Mouse (Mus musculus): ENCODE data around the gene Arhgef2. TPM values are rescaled to one million over a fixed set of nuclear protein-coding genes. Genes with fewer than 3 reads are reported as not detected.

The Arhgef2 gene
- polyA plus RNA-seq, 1 experiment, result 224 TPM

DNA sequence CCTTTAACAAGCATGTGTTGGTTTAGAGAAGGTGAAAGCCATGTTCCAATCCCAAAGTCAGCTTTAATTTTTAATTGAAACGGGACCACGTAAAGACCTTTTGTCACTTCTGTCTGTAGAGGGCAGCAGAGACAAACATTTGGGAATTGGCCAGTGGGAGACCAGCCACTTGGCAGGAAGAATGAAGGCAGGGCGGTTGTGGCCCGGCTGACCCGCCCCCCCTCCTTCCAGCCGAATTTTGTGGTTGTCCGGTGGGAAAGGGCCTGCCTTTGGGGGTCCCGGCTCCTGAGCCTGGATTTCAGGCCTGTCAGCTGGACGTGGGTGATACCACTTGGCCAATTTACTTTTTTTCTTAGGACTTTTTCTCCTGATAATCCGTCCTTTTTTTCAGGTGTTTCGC is 71.6 kb downstream of the Arhgef2 start:
- TF ChIP-seq CTCF (IDR thresholded peaks at IDR 0.05; ENCODE audit: extremely low read depth, insufficient read depth, low read length) (peak; percentile 68), POLR2A (IDR thresholded peaks at IDR 0.05; ENCODE audit: extremely low read depth, insufficient read depth, low read length) (no peak)
- no peak overlapping the region for H3K27ac ChIP-seq (ENCODE audit: insufficient read depth, low read length)
- H3K4me1 ChIP-seq (ENCODE audit: control insufficient read depth, insufficient read depth, low read length), result no peaks in the 10 kb centered on the region
- H3K4me3 ChIP-seq (ENCODE audit: insufficient read depth, low read length), result no peak overlapping the region

DNA sequence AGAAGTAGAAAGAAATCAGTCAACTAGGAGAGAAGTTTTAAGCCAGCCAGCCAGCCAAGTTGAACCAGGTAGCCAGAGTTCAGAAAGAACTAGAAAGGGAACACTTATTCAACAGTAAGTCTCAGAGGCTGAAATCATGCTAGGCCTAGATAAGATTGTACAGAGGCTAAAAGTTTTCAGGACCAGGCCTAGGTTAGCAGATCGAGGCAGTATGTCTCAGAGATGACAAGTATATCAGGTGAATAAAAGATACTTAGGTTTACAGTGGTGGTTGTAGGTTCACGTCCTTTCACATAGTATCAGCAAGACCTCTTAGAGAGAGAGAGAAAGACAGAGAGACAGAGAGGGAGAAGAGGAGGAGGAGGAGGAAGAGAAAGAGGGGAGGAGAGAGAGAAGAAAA is 78.0 kb downstream of the Arhgef2 start:
- peaks cover 6% of the 10 kb centered on the region; the same call in 1 of the 2 replicates for H3K4me1 ChIP-seq (ENCODE audit: control insufficient read depth, insufficient read depth, low read length)
- H3K4me3 ChIP-seq (ENCODE audit: insufficient read depth, low read length), result no peak overlapping the region
- no peak for TF ChIP-seq CTCF (IDR thresholded peaks at IDR 0.05; ENCODE audit: extremely low read depth, insufficient read depth, low read length)
- no peak for TF ChIP-seq POLR2A (IDR thresholded peaks at IDR 0.05; ENCODE audit: extremely low read depth, insufficient read depth, low read length)
- H3K27ac ChIP-seq (ENCODE audit: insufficient read depth, low read length), result no peak overlapping the region

DNA sequence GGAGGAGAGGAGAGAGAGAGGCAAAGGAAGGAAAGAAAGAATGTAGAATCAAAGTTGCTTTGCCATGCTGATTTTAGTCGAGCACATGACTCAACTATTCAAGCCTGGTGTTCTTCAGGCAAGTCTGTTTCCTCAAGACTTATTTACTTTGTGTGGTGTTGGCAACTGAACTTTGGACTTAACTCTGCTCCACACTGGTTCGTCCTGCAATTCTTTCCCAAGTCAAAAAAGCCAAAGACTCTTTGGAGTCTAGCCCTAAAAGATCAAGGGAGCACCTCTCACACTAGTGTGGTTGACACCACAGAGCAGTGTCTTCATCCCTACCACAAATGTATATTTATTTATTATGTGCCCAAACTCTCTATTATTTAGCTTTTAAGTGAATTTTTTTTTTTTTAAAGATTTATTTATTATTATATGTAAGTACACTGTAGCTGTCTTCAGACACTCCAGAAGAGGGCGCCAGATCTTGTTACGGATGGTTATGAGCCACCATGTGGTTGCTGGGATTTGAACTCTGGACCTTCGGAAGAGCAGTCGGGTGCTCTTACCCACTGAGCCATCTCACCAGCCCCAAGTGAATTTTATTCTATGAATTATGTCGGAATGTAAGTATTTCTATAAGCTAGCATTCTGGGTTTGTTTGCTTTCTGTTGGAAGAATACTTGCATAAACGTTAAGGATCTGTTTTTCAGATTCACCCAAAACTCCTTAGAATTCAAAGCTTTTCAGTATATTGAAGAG is 78.6 kb downstream of the Arhgef2 start:
- no peak overlapping the region for H3K4me3 ChIP-seq (ENCODE audit: insufficient read depth, low read length)
- H3K4me1 ChIP-seq (ENCODE audit: control insufficient read depth, insufficient read depth, low read length), result peaks cover 6% of the 10 kb centered on the region; the same call in 1 of the 2 replicates
- TF ChIP-seq CTCF (IDR thresholded peaks at IDR 0.05; ENCODE audit: extremely low read depth, insufficient read depth, low read length) (no peak), POLR2A (IDR thresholded peaks at IDR 0.05; ENCODE audit: extremely low read depth, insufficient read depth, low read length) (no peak)
- no peak overlapping the region for H3K27ac ChIP-seq (ENCODE audit: insufficient read depth, low read length)

DNA sequence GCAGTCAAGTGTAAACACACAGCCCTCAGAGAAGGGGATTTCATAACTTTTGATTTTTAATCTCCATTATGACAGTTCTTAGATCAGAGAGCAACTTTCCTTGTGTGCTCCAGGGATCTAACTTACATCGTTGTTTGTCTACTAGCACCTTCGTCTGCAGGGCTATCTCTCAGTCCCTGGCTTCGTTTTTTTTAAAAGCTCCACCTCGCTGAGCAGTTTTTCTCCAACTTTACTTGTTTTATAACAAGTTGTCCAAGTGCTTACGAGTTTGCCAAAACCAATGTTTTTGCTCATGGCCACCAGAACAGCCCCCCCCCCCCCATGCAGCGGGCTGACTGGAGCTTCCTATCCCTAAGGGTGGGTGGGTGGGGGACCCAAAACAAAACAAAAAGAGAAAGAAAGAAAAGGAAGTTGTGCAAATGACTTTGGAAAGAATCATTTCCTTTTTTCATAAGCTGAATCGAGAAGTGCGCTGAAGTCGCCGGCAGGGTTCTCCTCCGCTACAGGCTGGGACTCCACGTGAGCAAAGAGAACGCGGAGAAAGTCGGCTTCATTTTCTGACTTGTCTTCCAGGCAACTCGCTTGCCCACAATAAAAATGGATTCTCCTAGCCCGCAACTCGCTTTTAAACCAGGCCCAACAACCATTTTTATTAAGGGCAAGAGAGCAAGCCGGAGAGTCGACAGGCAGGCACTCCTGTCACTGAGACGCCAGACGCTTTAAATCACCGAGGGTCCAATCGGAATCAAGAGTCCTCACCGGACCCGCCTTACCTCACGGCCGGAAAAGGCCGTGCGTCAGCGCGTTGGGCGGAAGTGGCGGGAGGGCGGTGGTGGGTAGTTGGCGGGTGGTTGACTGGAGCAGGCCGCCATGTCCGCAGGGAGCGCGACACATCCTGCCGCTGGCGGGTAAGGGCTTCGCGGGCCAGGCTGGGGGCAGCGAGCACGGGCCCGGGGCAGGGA is 79.5 kb downstream of the Arhgef2 start, which contains the start of gene Khdc4:
Gene Khdc4 (plus strand): TSS at position 824 of the 962 bp plus-strand sequence.
- TF ChIP-seq POLR2A (IDR thresholded peaks at IDR 0.05; ENCODE audit: extremely low read depth, insufficient read depth, low read length), result peak; percentile 76
- TF ChIP-seq CTCF (IDR thresholded peaks at IDR 0.05; ENCODE audit: extremely low read depth, insufficient read depth, low read length), result no peak
- H3K4me3 ChIP-seq (ENCODE audit: insufficient read depth, low read length), result peak within 1 kb of the TSS; percentile 88
- H3K27ac ChIP-seq (ENCODE audit: insufficient read depth, low read length), result peak within 1 kb of the TSS; percentile 82
- H3K4me1 ChIP-seq (ENCODE audit: control insufficient read depth, insufficient read depth, low read length), result peaks cover 6% of the 10 kb centered on the region; the same call in 1 of the 2 replicates

DNA sequence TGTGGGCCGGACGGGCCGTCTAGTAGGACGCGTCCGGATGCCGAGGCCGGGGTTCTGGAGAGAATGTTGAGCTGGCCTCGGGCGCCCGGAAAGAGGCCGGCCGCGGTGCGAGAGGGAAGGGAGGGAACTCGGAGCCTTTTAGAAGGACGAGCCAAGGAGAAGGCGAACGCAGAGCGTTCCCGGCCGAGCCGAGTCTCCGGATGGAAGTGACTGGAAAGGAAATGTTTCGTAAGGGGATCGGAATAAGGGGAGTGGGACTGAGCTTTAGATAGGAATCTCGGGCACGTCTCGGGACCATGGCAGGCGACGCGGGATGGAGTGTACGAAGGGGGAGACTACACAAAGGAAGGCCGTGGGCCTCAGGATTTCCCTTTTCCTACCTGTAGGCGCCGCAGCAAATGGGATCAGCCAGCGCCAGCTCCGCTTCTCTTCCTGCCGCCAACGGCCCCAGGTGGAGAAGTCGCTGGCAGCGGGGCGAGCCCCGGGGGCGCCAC is 80.2 kb downstream of the Arhgef2 start:
- TF ChIP-seq POLR2A (IDR thresholded peaks at IDR 0.05; ENCODE audit: extremely low read depth, insufficient read depth, low read length), result no peak
- no peak for TF ChIP-seq CTCF (IDR thresholded peaks at IDR 0.05; ENCODE audit: extremely low read depth, insufficient read depth, low read length)
- Histone ChIP-seq H3K4me1 (ENCODE audit: control insufficient read depth, insufficient read depth, low read length) (peaks cover 6% of the 10 kb centered on the region; the same call in 1 of the 2 replicates), H3K27ac (ENCODE audit: insufficient read depth, low read length) (peak overlapping the region; percentile 82), H3K4me3 (ENCODE audit: insufficient read depth, low read length) (peak overlapping the region; percentile 88)

DNA sequence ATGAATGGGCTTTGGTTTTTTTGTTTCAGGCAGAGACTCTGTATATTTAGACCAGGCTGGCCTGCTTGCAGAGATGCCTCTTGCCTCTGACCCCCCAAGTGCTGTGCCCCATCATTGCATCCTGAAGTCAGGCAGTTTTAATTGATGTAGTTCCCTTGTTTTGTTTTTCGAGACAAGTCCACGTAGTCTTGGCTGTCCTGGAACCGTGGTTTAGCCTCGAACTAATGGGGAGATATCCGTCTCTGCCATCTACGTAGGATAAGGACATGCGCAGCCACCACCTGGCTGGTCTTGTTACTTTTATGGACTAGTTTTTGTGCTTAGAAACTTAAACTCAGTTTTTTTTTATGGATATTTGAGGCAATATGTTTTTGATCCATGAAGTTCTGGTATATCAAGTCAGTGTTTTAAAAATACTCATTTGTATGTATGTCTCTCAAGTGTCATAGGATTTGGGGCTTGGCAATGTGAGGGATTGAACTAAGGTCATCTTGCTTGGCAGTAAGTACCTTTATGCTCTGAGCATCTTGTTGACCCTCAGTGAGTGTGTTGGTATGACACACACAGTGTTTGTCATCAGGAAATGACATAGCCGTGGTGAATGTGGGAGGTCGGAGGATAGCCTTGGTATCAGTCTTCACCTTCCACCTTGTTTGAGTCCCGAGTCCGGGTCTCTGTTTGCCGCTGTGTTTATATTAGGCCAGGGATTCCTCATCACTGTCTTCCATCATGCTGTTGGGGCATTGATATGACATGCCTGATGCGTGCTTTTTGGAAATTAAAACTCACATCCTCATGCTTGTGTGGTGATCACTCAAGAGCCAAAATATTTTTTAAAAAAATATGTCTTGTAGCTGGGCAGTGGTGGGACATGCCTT is 81.2 kb downstream of the Arhgef2 start:
- TF ChIP-seq POLR2A (IDR thresholded peaks at IDR 0.05; ENCODE audit: extremely low read depth, insufficient read depth, low read length) (no peak), CTCF (IDR thresholded peaks at IDR 0.05; ENCODE audit: extremely low read depth, insufficient read depth, low read length) (no peak)
- Histone ChIP-seq H3K4me3 (ENCODE audit: insufficient read depth, low read length) (peak overlapping the region; percentile 88), H3K4me1 (ENCODE audit: control insufficient read depth, insufficient read depth, low read length) (peaks cover 6% of the 10 kb centered on the region; the same call in 1 of the 2 replicates), H3K27ac (ENCODE audit: insufficient read depth, low read length) (0 out of 2 replicates have a peak overlapping the region, but pooled peaks have one; percentile 82)

DNA sequence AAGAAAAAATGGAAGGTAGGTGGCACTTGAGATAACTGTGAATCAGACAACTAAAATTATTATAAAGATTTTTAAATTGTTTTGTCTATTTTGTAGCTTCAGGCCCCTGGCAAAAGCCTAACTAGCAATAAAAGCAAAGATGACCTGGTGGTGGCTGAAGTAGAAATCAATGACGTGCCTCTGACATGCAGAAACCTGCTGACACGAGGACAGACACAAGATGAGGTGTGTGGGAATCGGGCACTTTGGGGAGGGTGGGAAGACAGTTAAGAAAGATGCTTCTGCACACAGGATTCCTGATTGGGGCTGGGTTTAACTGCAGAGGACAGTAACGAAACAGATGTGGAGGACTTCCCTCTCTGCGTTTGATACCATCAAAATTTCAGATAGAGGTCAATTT is 83.3 kb downstream of the Arhgef2 start:
- Histone ChIP-seq H3K4me3 (ENCODE audit: insufficient read depth, low read length) (no peak overlapping the region), H3K4me1 (ENCODE audit: control insufficient read depth, insufficient read depth, low read length) (peaks cover 6% of the 10 kb centered on the region; the same call in 1 of the 2 replicates), H3K27ac (ENCODE audit: insufficient read depth, low read length) (no peak overlapping the region)
- TF ChIP-seq CTCF (IDR thresholded peaks at IDR 0.05; ENCODE audit: extremely low read depth, insufficient read depth, low read length), result no peak
- TF ChIP-seq POLR2A (IDR thresholded peaks at IDR 0.05; ENCODE audit: extremely low read depth, insufficient read depth, low read length), result no peak

DNA sequence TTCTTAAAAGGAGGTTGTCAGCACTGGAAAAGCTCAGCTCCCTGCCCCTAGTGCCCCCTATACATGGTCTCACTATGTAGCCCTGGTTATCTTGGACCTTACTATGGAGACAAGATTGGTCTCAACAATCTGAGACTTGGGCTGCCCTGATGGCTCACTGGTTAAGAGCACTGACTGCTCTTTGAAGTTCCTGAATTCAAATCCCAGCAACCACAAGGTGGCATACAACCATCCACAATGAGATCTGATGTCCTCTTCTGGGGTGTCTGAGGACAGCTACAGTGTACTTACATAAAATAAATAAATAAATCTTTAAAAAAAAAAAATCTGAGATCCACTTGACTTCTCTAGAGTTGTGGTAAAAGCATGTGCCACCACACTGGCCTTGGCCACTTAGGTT is 89.8 kb downstream of the Arhgef2 start:
- Histone ChIP-seq H3K4me3 (ENCODE audit: insufficient read depth, low read length) (no peak overlapping the region), H3K4me1 (ENCODE audit: control insufficient read depth, insufficient read depth, low read length) (no peaks in the 10 kb centered on the region), H3K27ac (ENCODE audit: insufficient read depth, low read length) (no peak overlapping the region)
- no peak for TF ChIP-seq POLR2A (IDR thresholded peaks at IDR 0.05; ENCODE audit: extremely low read depth, insufficient read depth, low read length)
- TF ChIP-seq CTCF (IDR thresholded peaks at IDR 0.05; ENCODE audit: extremely low read depth, insufficient read depth, low read length), result no peak

Other genes with a start within 250 kb of the Arhgef2 start
- gene Paqr6, start 241.4 kb upstream of the Arhgef2 start, polyA plus RNA-seq (2012; rRNA removed), result 15.3 and 15.6 TPM in 2 replicates
- 14.7 and 17.5 TPM in 2 replicates for gene Bglap3, start 233.2 kb upstream of the Arhgef2 start, polyA plus RNA-seq (2012; rRNA removed)
- 0.44 TPM in 1 of 2 replicates, not detected in the other for gene Bglap2, start 227.3 kb upstream of the Arhgef2 start, polyA plus RNA-seq (2012; rRNA removed)
- not detected in 2 replicates for gene Bglap, start 221.5 kb upstream of the Arhgef2 start, polyA plus RNA-seq (2012; rRNA removed)
- 10.5 and 11.1 TPM in 2 replicates for gene Pmf1, start 195.6 kb upstream of the Arhgef2 start, polyA plus RNA-seq (2012; rRNA removed)
- gene Slc25a44, start 180.8 kb upstream of the Arhgef2 start, polyA plus RNA-seq (2012; rRNA removed), result 76.3 and 76.4 TPM in 2 replicates
- 68.9 and 71.6 TPM in 2 replicates for gene Sema4a, start 144.8 kb upstream of the Arhgef2 start, polyA plus RNA-seq (2012; rRNA removed)
- 64.7 and 70.6 TPM in 2 replicates for gene Lmna, start 96.0 kb upstream of the Arhgef2 start, polyA plus RNA-seq (2012; rRNA removed)
- 1.5 TPM in 2 replicates for gene Mex3a, start 73.6 kb upstream of the Arhgef2 start, polyA plus RNA-seq (2012; rRNA removed)
- gene Rab25, start 57.7 kb upstream of the Arhgef2 start, polyA plus RNA-seq (2012; rRNA removed), result 0.13 and 0.36 TPM in 2 replicates
- gene Lamtor2, start 52.9 kb upstream of the Arhgef2 start, polyA plus RNA-seq (2012; rRNA removed), result 126 and 133 TPM in 2 replicates
- 103 and 110 TPM in 2 replicates for gene Ubqln4, start 52.2 kb upstream of the Arhgef2 start, polyA plus RNA-seq (2012; rRNA removed)
- 120 and 126 TPM in 2 replicates for gene Ssr2, start 30.1 kb upstream of the Arhgef2 start, polyA plus RNA-seq (2012; rRNA removed)
- not detected in 2 replicates for gene Rxfp4, start 47.2 kb downstream of the Arhgef2 start, polyA plus RNA-seq (2012; rRNA removed)
- 70.5 and 75.6 TPM in 2 replicates for gene Khdc4, start 79.8 kb downstream of the Arhgef2 start, polyA plus RNA-seq (2012; rRNA removed)
- gene Rit1, start 110.9 kb downstream of the Arhgef2 start, polyA plus RNA-seq (2012; rRNA removed), result 58.7 and 63.6 TPM in 2 replicates
- 467 and 476 TPM in 2 replicates for gene Syt11, start 169.2 kb downstream of the Arhgef2 start, polyA plus RNA-seq (2012; rRNA removed)
- 30.1 and 33.9 TPM in 2 replicates for gene Gon4l, start 229.3 kb downstream of the Arhgef2 start, polyA plus RNA-seq (2012; rRNA removed)

All from cortical plate, adult 2 months (tissue).